Mouse (Mus musculus): Measurements from ENCODE around the gene 5330417C22Rik. TPM values are rescaled to one million over a fixed set of nuclear protein-coding genes. Genes with fewer than 3 reads are reported as not detected.

Gene 5330417C22Rik
- polyA plus RNA-seq, 1 experiment = not detected

DNA sequence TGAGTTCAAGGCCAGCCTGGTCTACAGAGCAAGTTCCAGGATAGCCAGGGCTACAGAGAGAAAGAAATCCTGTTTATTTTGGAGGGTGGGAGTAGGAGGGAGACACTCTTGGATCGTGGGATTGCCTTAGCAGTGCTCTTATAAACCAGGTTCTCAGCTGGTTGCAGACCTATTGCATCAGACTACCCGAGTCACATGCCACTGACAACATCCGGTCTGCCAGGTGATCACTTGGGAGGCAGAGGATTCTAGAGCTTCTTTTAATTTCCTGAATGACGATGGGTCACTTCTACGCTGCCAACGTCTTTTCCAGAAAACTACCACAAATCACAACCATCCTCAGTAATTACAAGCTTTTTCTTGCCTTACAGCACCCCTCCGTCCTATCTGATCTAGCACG, 92.3 kb downstream of the 5330417C22Rik start:
- H3K27ac ChIP-seq (ENCODE audit: insufficient read depth, low read length) = peak overlapping the region; percentile 98
- TF ChIP-seq POLR2A (IDR thresholded peaks at IDR 0.05; ENCODE audit: low read depth, low read length) (peak; percentile 82), CTCF (IDR thresholded peaks at IDR 0.05; ENCODE audit: borderline replicate concordance, insufficient read depth, low read length) (no peak)
- peak overlapping the region; percentile 92 for H3K4me3 ChIP-seq (ENCODE audit: insufficient read depth, low read length)
- H3K4me1 ChIP-seq (ENCODE audit: control insufficient read depth, insufficient read depth, low read length) = peaks cover 9% of the 10 kb centered on the region

- TF ChIP-seq CTCF (IDR thresholded peaks at IDR 0.05; ENCODE audit: borderline replicate concordance, insufficient read depth, low read length) = no peak
These were observed 100.0 kb downstream of the 5330417C22Rik start for GRCm38 (mm10) chr3:108436380-108436714.

GRCm38 (mm10) chr3:108435701-108436379, 100.5 kb downstream of the 5330417C22Rik start:
- Histone ChIP-seq H3K4me1 (ENCODE audit: control insufficient read depth, insufficient read depth, low read length) (peaks cover 4% of the 10 kb centered on the region; the same call in 1 of the 2 replicates), H3K27ac (ENCODE audit: insufficient read depth, low read length) (no peak overlapping the region), H3K4me3 (ENCODE audit: insufficient read depth, low read length) (no peak overlapping the region)
- no peak for TF ChIP-seq POLR2A (IDR thresholded peaks at IDR 0.05; ENCODE audit: low read depth, low read length)
- no peak for TF ChIP-seq CTCF (IDR thresholded peaks at IDR 0.05; ENCODE audit: borderline replicate concordance, insufficient read depth, low read length)

More at GRCm38 (mm10) chr3:108436380-108436714, 100.0 kb downstream of the 5330417C22Rik start:
- no peak overlapping the region for H3K4me3 ChIP-seq (ENCODE audit: insufficient read depth, low read length)
- H3K27ac ChIP-seq (ENCODE audit: insufficient read depth, low read length) = no peak overlapping the region
- peaks cover 5% of the 10 kb centered on the region; the same call in 1 of the 2 replicates for H3K4me1 ChIP-seq (ENCODE audit: control insufficient read depth, insufficient read depth, low read length)

GRCm38 (mm10) chr3:108433881-108434495, 102.3 kb downstream of the 5330417C22Rik start:
- Histone ChIP-seq H3K4me1 (ENCODE audit: control insufficient read depth, insufficient read depth, low read length) (peaks cover 1% of the 10 kb centered on the region; the same call in 1 of the 2 replicates), H3K4me3 (ENCODE audit: insufficient read depth, low read length) (no peak overlapping the region), H3K27ac (ENCODE audit: insufficient read depth, low read length) (no peak overlapping the region)
- no peak for TF ChIP-seq CTCF (IDR thresholded peaks at IDR 0.05; ENCODE audit: borderline replicate concordance, insufficient read depth, low read length)
- TF ChIP-seq POLR2A (IDR thresholded peaks at IDR 0.05; ENCODE audit: low read depth, low read length) = no peak

GRCm38 (mm10) chr3:108433188-108433880, 103.0 kb downstream of the 5330417C22Rik start:
- no peak overlapping the region for H3K4me3 ChIP-seq (ENCODE audit: insufficient read depth, low read length)
- no peaks in the 10 kb centered on the region for H3K4me1 ChIP-seq (ENCODE audit: control insufficient read depth, insufficient read depth, low read length)
- no peak overlapping the region for H3K27ac ChIP-seq (ENCODE audit: insufficient read depth, low read length)
- TF ChIP-seq POLR2A (IDR thresholded peaks at IDR 0.05; ENCODE audit: low read depth, low read length) = no peak
- no peak for TF ChIP-seq CTCF (IDR thresholded peaks at IDR 0.05; ENCODE audit: borderline replicate concordance, insufficient read depth, low read length)

DNA sequence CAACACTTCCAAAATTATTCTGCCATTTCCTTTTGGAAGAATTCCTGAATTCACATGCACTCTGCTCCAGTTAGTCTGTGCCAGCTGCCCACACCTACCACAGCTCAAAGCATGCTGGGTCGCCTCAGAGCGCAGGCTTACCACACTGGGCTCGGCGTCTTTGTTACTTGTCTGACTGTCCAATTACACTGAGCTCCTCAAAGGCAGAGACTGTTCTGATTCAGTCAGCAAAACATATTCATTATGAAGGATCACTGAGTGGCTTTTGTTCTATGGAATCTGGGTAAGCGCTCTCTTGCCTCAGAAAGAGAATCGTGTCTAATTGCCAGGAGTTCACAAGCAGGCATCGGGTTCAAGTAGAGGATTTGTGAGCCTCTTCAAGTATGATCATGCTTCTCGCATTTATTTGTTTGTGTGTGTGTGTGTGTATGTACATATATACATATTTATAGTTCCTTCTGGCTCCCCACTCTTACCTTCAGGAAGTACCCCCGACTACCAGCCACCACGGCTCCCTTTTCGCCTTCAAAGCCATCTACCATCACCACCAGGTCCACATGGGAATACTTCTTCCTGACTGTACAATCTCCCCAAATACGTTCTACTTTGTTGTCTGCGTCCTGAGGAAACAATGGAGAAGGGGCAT, 103.7 kb downstream of the 5330417C22Rik start:
- Histone ChIP-seq H3K4me3 (ENCODE audit: insufficient read depth, low read length) (no peak overlapping the region), H3K4me1 (ENCODE audit: control insufficient read depth, insufficient read depth, low read length) (no peaks in the 10 kb centered on the region), H3K27ac (ENCODE audit: insufficient read depth, low read length) (no peak overlapping the region)
- TF ChIP-seq POLR2A (IDR thresholded peaks at IDR 0.05; ENCODE audit: low read depth, low read length) = no peak
- TF ChIP-seq CTCF (IDR thresholded peaks at IDR 0.05; ENCODE audit: borderline replicate concordance, insufficient read depth, low read length) = no peak

- Histone ChIP-seq H3K4me3 (ENCODE audit: insufficient read depth, low read length) (no peak overlapping the region), H3K4me1 (ENCODE audit: control insufficient read depth, insufficient read depth, low read length) (peaks cover 12% of the 10 kb centered on the region; the same call in 1 of the 2 replicates), H3K27ac (ENCODE audit: insufficient read depth, low read length) (0 out of 2 replicates have a peak overlapping the region, but pooled peaks have one; percentile 28)
- TF ChIP-seq CTCF (IDR thresholded peaks at IDR 0.05; ENCODE audit: borderline replicate concordance, insufficient read depth, low read length) (no peak), POLR2A (IDR thresholded peaks at IDR 0.05; ENCODE audit: low read depth, low read length) (no peak)
These were observed 110.7 kb downstream of the 5330417C22Rik start for GRCm38 (mm10) chr3:108425624-108426018.

GRCm38 (mm10) chr3:108424944-108425623, 111.3 kb downstream of the 5330417C22Rik start:
- TF ChIP-seq POLR2A (IDR thresholded peaks at IDR 0.05; ENCODE audit: low read depth, low read length) = no peak
- TF ChIP-seq CTCF (IDR thresholded peaks at IDR 0.05; ENCODE audit: borderline replicate concordance, insufficient read depth, low read length) = no peak
- no peak overlapping the region for H3K4me3 ChIP-seq (ENCODE audit: insufficient read depth, low read length)
- H3K27ac ChIP-seq (ENCODE audit: insufficient read depth, low read length) = peak overlapping the region; percentile 28; the same call in 1 of the 2 replicates
- H3K4me1 ChIP-seq (ENCODE audit: control insufficient read depth, insufficient read depth, low read length) = peaks cover 12% of the 10 kb centered on the region; the same call in 1 of the 2 replicates
